Mouse (Mus musculus): ENCODE data around the gene Bid. TPM values are rescaled to one million over a fixed set of nuclear protein-coding genes. Genes with fewer than 3 reads are reported as not detected.
"Not testable (repeated sequence)": the region's sequence is repeated elsewhere in the genome, so short reads cannot be mapped to it uniquely, and the experiment has no call there.

Bid gene
- total RNA-seq, 2 experiments from 2014 or later, result 2.7 to 3.7 TPM

DNA sequence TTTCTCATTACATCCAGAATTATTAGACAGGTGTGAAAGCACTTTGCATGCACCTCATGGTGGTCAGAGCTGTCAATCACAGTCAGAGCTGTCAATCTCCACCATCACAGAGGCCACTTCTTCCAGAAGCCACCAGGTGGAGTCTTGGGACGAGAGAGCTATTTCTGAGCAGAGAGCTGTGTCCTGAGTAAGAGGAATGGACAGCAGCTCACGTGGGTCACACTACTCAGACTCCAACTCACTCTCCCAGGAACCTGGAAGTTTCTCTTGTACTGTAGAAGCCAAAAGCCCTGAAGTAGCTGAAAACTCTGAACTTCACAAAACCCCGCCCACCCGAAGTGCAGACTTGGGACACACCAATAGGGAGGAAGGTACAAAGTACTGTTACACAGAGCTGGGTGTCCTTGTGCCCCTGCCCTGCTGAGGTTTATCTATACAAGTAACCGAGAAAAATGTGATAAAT, 13.2 kb downstream of the Bid start:
- DNase-seq, result peak; percentile 50

GRCm38 (mm10) chr6:120901776-120902645, 14.6 kb downstream of the Bid start:
- DNase-seq, result no peak

- peak; percentile 56 for DNase-seq
Observed at GRCm38 (mm10) chr6:120898188-120898833, 18.3 kb downstream of the Bid start.

- DNase-seq, result no peak
Observed at GRCm38 (mm10) chr6:120894524-120894923, 22.1 kb downstream of the Bid start.

DNA sequence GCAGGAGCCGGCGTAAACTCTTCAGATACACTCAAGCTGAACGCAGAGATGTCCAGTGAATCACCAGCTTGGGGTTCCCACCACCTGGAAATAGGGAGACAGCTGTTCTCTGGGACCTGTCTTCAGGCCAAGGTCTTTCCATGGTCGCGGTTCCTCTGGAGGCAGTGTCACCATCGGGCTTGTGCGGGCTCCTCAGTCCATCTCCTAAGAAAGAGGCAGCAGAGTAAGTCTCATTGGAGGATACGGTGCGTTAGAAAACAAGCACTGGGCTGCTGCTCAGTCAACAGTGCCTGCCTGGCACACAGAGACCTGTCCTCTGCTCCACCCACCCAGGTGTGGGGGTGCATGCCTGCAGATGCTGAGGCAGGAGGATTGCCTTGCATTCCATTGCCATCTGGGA, 22.6 kb downstream of the Bid start:
- DNase-seq, result no peak

- no peak for DNase-seq
Observed at GRCm38 (mm10) chr6:120886696-120887095, 30.0 kb downstream of the Bid start.

DNA sequence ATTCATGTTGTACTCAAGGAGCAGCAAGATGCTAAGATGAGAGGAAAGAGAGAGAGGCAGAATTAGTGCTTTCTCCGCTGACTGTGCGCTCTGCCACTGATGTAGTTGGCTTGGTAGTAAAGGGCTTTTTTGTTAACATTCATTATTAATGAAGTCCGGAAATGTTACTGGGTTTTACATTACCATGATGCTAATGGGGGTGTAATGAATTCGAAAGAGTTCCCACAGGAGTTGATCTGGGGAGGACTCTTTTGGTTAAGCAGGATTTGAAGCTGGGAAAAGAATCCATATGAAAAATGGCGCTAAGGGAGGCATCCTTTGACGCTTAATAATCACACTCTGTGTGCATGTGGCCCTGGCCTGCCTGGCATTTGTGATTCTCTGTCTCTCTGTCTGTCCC, 32.2 kb downstream of the Bid start:
- no peak for DNase-seq

DNA sequence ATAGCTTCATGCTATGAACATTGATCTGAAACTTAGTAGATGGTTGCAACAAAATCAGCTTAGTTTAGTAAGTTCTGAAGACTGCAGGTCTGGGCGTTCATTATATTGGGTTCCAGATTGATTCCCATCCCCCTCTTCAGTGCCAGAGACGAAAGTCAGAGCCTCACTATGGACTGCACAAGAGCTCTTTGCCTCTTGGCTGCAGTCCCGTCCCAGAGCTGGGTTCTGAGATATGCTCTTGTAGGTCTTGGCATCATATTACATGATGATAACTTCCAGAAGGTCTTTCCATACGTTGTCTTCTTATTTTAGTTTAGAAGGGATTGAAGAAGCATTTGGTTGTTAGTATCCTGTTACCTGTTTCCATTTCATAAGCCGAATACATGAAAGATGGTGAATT, 37.6 kb downstream of the Bid start:
- peak; percentile 28 for DNase-seq

- no peak for DNase-seq
Observed at GRCm38 (mm10) chr6:120873874-120874273, 42.8 kb downstream of the Bid start.

GRCm38 (mm10) chr6:120871286-120871685, 45.4 kb downstream of the Bid start:
- DNase-seq, result no peak

DNA sequence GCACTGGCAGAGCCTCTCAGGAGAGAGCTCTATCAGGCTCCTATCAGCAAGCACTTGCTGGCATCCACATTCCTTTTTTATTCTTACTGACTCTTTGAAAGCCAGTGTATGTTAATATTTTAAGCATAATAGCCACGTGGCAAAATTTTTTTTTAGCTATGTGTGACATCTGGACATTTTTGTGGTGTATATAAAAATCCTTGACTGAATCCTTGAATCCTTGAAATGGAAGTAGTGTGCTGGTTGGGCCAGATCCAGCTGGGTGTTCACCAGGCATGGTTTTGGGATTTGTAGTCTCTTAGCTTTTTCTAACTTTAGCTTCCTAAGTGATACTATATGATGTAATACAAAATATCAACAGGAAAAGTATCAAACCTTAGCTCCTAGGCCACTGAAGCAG, 47.8 kb downstream of the Bid start:
- DNase-seq, result peak; percentile 12

- no peak for DNase-seq
Observed at GRCm38 (mm10) chr6:120866051-120866814, 50.4 kb downstream of the Bid start.

DNA sequence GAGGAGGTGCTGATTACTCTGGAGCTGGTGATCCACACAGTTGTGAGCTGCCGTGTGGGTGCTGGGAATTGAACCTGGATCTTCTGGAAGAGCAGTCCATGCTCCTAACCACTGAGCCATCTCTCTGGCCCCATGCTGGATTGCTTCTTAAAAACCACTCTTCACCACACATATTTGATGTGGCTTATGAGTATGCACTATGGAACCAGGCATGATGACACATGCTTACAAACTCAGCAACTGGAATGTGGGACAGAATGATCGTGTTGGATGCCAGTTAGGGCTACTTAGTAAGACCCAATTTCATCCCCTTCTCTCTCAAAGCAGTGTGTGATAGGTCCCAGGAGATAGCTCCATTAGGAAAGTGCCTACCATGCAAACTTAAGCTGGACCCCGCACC, 56.6 kb downstream of the Bid start:
- no peak for DNase-seq

- no peak for DNase-seq
Observed at GRCm38 (mm10) chr6:120858217-120858711, 58.4 kb downstream of the Bid start.

- DNase-seq, result peak; percentile 40
Observed at GRCm38 (mm10) chr6:120854413-120854812, 62.2 kb downstream of the Bid start.

DNA sequence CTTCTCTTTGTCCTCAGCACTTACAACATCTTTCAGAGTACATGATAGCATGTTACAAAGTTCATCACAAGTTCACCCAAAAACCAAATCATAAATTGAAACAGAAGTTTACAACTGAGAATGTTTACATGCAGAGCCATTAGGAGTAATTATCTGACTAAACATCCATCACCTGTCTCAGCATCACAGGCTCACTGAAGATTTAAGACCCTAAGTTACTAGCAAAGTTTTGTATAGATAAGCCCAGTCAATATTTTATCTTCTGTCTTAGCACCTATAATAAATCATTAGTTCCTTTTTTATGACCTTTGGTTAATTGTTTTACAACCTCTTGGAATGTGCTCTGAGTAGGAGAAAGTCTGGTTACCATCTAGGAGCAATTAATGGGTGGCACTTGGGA, 65.9 kb downstream of the Bid start:
- not testable (repeated sequence) for DNase-seq

Other genes starting within 250 kb of the Bid start
- gene Slc25a18, start 143.3 kb downstream of the Bid start, total RNA-seq (2021), result under 1 TPM; 0.14 to 0.36 TPM
- gene Atp6v1e1, start 94.1 kb downstream of the Bid start, total RNA-seq (2021), result 100 to 1,000 TPM; 145 TPM
- 10 to 100 TPM; 69.7 to 69.8 TPM for gene Bcl2l13, start 80.6 kb downstream of the Bid start, total RNA-seq (2021)
- gene Mical3, start 214.1 kb upstream of the Bid start, total RNA-seq (2021), result 100 to 1,000 TPM; 201 to 216 TPM

Data from heart, postnatal 4 days (tissue).